Mouse (Mus musculus): Measurements from ENCODE around the gene Vmn2r96.
"Not testable (repeated sequence)": the region's sequence is repeated elsewhere in the genome, so short reads cannot be mapped to it uniquely, and the experiment has no call there.

The Vmn2r96 gene

GRCm38 (mm10) chr17:18572851-18573250 lies at the start of gene Vmn2r96:
Gene Vmn2r96 (plus strand): TSS chr17:18573151.
- not testable (repeated sequence) for DNase-seq

- DNase-seq, result no peak
Observed at GRCm38 (mm10) chr17:18523371-18523770, 49.6 kb upstream of the Vmn2r96 start.

- no peak for DNase-seq
Observed at GRCm38 (mm10) chr17:18523991-18524390, 49.0 kb upstream of the Vmn2r96 start.

- not testable (repeated sequence) for DNase-seq
Observed at GRCm38 (mm10) chr17:18558212-18559158, 14.5 kb upstream of the Vmn2r96 start.

- not testable (repeated sequence) for DNase-seq
Observed at GRCm38 (mm10) chr17:18566186-18566585, 6.8 kb upstream of the Vmn2r96 start.

- DNase-seq, result not testable (repeated sequence)
Observed at GRCm38 (mm10) chr17:18615151-18615550, 42.2 kb downstream of the Vmn2r96 start.

GRCm38 (mm10) chr17:18626532-18626931 lies 53.6 kb downstream of the Vmn2r96 start:
- DNase-seq, result no peak

Measured in kidney, postnatal 14 days (tissue).